Mouse (Mus musculus): Measurements from ENCODE around the gene Lrsam1.
A peak's percentile ranks its signal among the peaks of the same experiment; 100 is the strongest.

The Lrsam1 gene

GRCm38 (mm10) chr2:32966689-32967631, 5.5 kb upstream of the Lrsam1 start:
- DNase-seq (ENCODE audit: low spot score in 2 of 2) = peak; percentile 84 to 90

DNA sequence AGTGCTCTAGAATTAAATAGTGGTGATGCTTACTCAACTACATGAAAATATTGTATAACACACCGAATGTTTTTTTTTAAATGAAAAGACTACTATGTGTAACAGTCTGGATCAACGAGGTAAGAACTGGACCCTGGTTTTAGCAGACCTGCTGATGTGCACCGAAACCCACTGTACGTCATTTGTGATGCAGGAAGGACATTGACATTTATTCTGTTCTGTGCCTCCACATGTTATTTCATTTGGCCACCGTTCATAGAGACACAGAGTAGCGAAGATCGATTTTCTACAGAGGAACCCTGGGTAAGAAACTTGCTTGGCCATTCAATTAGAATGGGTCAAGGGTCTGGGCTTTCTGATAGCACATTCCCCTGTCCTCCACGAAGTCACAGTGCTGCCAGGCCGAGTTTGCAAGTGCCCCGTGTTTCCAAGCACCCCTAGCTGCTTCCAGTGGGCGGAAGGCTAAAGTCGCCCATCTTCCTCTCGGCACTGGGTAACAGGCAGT, 4.8 kb upstream of the Lrsam1 start:
- DNase-seq (ENCODE audit: low spot score in 2 of 2) = no peak

DNA sequence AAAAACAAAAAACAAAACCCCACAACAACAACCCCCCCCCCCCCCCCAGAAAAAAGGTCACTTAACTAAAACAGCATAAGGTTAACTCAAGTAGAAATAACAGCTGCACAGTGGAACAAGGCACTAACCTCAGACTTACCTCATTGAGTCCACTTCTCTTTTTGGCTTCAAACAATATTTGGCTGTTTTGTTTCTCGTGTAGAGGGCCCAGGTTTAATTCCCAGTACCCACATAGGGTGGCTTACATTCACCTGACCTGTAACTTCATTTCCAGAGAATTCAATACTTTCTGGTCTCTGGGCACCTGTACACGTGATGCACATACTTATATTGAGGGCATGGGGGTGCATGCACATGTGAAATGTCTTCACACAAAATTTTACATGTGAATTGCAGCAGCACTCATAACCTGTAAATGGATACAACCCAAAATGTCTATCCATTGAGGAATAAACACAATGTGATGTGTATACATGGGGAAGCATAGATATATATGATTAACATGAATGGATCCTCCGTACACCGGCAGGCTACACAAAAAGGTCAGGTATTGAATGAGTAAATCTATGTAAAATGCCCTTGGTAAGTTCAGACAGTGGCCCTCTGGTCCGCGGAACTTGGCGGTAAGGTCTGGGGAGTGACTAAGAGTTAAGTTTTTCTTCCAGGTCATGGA, 4.2 kb upstream of the Lrsam1 start:
- DNase-seq (ENCODE audit: low spot score in 2 of 2) = no peak

DNA sequence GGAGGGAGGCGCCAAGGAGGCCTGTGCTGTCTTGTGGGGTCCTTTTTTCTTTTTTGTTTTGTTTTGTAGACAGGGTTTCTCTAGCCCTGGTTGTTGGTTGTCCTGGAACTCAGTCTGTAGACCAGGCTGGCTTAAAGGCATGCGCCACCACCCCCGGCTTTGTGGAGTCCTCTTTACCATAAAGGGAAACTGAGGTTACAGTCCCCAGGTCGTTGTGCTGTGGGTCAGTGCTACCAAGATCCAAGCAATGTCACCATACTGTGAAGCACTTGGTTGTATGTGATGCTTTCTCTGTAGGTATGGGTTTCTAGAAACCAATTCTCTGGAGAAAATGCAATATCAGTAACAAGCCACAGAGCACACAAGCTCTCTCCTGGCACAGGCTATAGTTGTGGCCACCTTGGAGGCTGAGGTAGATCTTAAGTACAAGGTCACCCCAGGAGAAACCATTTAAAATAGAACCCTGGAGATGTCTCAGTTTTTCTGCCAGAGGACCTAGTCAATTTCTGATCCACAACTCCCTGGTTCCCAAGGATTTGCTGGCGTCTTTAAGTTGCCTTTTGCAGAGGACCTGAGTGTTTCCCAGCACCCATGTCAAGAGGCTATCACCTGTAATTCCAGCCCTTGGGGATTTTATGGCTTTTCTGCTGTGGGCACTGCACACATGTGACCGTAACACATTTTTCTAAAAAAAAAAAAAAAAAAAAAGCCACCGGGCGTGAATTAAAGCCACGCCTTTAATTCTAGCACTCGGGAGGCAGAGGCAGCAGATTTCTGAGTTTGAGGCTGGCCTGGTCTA, 3.4 kb upstream of the Lrsam1 start:
- DNase-seq (ENCODE audit: low spot score in 2 of 2) = no peak

DNA sequence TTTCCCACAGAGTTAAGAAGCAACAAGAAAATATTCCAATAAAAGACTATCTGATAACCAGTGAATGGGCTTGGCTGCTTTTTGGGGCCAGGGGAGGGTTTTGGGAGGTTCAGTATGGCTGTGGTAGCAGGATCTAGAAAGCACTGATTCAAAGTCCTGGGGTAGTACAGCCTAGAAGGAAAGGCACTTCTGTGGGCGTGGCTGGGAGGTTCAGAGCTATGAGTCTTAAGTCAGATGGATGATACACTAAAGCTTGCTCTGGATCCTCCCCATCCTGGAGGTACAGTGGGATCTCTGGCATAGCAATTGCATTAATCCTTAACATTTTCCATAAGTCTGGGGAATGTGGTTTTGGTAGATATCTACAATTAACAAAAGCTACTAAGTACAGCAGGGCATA, 2.6 kb upstream of the Lrsam1 start:
- no peak for DNase-seq (ENCODE audit: low spot score in 2 of 2)

- DNase-seq (ENCODE audit: low spot score in 2 of 2) = no peak
Measured at GRCm38 (mm10) chr2:32963544-32963943, 2.1 kb upstream of the Lrsam1 start.

- peak in 1 of 2 experiments; percentile 16 for DNase-seq (ENCODE audit: low spot score in 2 of 2)
Measured at GRCm38 (mm10) chr2:32962875-32963220, 1.4 kb upstream of the Lrsam1 start.

GRCm38 (mm10) chr2:32962062-32962874, 854 bp upstream of the Lrsam1 start:
- peak in 1 of 2 experiments; percentile 52 for DNase-seq (ENCODE audit: low spot score in 2 of 2)

GRCm38 (mm10) chr2:32960273-32960672, 1.1 kb downstream of the Lrsam1 start:
- no peak for DNase-seq (ENCODE audit: low spot score in 2 of 2)

DNA sequence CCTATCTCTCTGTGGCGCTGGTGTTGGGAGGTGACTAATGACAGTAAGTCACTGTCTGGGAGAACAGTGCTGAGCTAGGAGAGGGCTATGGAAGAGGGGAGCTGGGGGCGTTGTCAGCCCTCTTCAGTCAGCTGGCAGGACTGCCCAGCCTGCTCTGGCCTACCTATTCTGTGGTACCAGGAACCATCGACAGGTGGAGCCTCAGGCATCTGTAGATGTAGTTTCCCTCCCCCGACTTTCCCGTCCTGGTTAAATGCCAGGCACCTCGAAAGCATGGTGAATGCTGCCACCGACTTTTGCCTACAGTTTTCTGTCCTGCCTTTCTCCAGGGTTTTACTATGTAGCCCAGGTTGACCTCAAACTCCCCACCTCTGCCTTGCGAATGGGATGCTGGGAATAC, 4.1 kb downstream of the Lrsam1 start:
- DNase-seq (ENCODE audit: low spot score in 2 of 2) = peak; percentile 64 to 66

- DNase-seq (ENCODE audit: low spot score in 2 of 2) = no peak
Measured at GRCm38 (mm10) chr2:32954581-32954980, 6.8 kb downstream of the Lrsam1 start.

DNA sequence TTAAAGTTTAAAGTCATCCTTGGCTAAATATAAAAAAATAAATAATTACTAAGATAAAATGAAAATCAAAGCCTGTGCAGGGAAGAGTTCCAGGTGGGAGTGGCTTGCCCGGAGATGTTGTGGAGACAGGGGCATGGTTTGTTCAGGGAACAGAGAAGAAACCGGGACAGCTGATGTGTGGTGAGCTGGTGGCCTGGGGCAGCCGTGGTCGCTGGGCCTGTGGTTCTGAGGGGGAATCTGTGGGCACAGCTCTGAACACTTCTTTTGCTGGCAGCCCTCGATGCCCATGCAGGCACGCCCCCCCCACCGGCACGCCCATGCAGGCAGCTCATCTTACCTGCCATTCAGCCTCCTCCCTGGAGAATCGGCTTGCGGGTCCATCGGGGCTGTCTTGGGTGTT, 14.0 kb downstream of the Lrsam1 start:
- DNase-seq (ENCODE audit: low spot score in 2 of 2) = no peak

DNA sequence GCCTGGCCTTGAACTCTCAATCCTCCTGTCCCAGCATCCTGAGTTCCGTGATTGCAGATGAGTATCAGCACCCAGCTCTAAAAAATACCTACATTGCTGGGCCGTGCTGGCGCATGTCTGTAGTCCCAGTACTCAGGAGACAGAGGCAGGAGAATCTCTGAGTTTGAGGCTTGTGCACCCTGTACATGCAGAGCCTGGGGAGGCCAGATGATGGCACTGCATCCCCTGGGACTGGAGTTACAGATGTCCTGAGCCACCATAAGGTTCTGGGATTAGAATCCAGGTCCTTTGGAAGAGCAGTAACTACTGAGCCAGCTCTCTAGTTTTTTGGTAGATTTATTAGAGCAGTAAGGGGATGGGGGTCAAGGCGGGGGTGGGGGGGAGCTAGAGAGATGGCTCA, 20.9 kb downstream of the Lrsam1 start:
- no peak for DNase-seq (ENCODE audit: low spot score in 2 of 2)

GRCm38 (mm10) chr2:32939418-32939817, 22.0 kb downstream of the Lrsam1 start:
- peak in 1 of 2 experiments; percentile 58 for DNase-seq (ENCODE audit: low spot score in 2 of 2)

DNA sequence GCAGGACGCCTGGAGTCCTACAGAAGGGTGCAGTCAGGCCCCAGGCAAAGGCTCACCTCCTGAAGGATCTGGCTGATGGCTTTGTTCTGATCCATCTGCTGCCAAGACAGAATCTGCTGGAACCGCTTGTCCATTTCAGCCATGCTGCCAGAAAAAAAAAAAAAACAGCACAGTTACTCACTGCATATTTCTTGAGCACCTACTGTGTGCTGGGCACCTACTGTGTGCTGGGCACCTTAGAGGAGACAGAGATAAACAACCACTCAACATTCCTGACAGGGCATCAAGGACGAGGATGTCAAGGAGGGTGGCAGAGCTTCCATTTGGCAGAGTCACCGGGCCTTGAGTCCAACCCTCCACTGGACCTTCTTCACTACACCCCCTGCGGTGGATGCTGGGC, 22.7 kb downstream of the Lrsam1 start:
- DNase-seq (ENCODE audit: low spot score in 2 of 2) = no peak

DNA sequence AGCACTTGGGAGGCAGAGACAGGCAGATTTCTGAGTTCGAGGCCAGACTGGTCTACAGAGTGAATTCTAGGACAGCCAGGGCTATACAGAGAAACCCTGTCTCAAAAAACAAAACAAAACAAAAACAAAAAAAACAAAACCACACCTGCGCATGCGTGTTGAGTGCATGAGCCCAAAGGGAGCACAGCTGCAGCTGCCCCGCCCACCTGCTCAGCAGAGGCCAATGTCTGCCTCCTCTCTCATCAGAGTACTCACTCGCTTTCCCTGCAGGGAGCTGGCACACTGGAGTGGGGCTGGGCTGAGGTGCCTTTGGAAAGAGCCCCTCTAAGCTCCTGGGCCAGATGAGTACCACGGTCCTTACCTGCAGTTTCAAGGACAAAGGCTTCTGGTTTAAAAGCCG, 29.7 kb downstream of the Lrsam1 start:
- no peak for DNase-seq (ENCODE audit: low spot score in 2 of 2)

DNA sequence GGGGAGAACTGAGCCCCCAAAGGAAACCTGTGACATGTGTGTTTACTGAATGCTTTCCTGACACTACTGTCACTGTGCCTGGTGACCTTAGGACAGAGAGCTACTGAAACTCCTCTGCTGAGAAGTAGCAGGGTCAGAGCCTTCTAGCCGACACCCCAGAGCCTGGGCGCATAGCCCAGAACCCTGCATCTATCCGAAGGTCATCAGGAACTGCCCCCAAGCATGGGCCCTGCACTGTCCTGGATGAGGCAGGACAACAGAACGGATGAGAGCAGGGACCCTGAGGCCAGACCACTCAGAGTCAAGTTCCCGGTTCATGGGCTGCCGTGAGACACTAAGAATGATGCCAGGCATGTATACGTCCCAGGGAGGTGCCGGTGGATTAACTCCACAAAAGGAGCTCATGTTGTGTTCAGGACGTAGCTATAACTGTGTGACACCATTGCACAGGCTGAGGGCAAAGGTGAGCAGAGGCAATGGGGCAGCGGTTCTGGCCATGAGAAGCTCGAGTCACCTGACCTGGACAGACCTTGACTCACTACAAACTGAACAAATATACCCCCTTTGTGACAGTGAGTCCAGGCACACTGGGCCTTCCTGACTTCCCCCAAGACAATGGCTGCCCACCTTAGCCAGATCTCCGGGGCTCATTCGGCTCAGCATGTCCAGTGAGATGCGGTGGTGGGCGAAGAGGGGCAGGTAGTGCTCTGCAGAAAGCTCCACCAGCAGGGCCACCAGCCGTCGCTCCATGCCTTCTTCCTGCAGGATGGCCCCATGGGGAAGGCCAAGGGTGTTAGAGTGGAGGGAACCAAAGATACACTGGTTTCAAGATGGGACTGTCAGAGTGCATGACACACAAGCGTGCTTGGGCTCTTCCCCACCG, 32.2 kb downstream of the Lrsam1 start:
- no peak for DNase-seq (ENCODE audit: low spot score in 2 of 2)

- DNase-seq (ENCODE audit: low spot score in 2 of 2) = peak; percentile 77 to 82
Measured at GRCm38 (mm10) chr2:32928235-32928946, 33.0 kb downstream of the Lrsam1 start.

- DNase-seq (ENCODE audit: low spot score in 2 of 2) = no peak
Measured at GRCm38 (mm10) chr2:32927624-32928234, 33.7 kb downstream of the Lrsam1 start.
